Mouse (Mus musculus) granulocyte monocyte progenitor cell, adult 5-6 weeks (primary cell): ENCODE measurements at regions not wholly inside any gene's neighbourhood (a gene's known extent, or its start where the extent isn't known, plus 50 kb on each side); places are given as distances from the start of the nearest gene placed in this dataset.
"Not testable (repeated sequence)": the region's sequence is repeated elsewhere in the genome, so short reads cannot be mapped to it uniquely, and the experiment has no call there.

ENCODE experiments used
- ATAC-seq: replicated peaks from 2 replicates; pipeline ENCODE4 v1.8.0; 2016; ENCODE audit warnings: mild to moderate bottlenecking, moderate TSS enrichment, inconsistent platforms; ENCODE audit not compliant: poor library complexity, severe bottlenecking

DNA sequence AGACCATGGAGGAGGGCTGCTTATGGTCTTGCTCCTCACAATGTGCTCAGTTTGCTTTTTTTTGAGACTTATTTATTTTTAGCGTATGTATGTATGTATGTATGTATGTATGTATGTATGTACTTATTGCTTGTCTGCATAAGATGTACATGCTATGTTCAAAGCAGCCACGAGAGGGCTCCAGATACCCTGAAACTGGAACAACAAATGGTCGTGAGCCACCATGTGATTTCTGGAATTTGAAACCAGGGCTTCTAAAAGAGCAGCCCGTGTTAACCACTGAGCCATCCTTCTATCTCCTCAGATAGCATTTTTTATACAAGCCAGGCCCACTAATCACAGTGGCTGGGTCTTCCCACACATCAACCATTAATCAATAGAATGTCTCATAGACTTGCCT, 611.2 kb downstream of the 5730507C01Rik start:
- no peak for ATAC-seq

DNA sequence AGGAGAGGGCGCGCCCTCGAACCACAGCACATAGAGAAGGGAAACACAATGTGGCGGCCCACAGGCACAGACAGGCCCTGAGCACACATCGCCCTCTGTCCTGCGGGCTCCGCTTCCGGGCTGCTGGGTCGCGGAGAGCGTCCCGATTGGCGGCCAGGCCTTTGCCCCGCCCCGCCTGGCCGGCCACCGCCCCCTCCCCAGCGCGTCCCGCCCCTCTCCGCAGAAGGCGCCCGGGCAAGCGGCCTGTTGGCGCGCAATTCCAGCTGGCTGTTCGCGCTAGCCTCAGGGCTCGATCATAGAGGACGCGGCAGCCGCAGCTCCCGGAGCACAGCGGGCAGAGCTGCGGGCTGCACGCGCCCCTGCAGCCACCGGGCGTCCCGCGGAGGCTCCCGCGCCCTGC, 661.3 kb downstream of the 5730507C01Rik start:
- 0 out of 2 replicates have a peak, but pooled peaks have one; percentile 33 for ATAC-seq

DNA sequence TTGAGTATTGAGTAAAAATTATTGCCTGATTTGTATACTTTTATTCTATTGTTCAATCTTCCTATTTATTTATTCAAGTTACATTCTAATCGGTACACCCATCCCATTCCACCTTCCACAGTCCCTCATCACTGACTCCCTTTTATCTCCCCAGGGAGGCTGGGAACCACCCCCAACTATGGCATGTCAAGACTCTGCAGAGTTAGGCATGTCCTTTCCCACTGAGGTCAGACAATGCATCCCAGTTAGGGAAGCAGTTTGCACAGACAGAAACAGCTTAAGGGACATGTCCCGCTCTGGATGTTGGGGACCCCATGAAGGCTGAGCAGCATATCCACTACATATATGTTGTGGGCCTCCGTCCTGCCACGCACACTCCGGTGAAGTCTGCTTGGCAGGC, 678.1 kb downstream of the 5730507C01Rik start:
- no peak for ATAC-seq

- ATAC-seq: not testable (repeated sequence)
Observed at GRCm38 (mm10) chr12:19193041-19193440, 678.7 kb downstream of the 5730507C01Rik start.

DNA sequence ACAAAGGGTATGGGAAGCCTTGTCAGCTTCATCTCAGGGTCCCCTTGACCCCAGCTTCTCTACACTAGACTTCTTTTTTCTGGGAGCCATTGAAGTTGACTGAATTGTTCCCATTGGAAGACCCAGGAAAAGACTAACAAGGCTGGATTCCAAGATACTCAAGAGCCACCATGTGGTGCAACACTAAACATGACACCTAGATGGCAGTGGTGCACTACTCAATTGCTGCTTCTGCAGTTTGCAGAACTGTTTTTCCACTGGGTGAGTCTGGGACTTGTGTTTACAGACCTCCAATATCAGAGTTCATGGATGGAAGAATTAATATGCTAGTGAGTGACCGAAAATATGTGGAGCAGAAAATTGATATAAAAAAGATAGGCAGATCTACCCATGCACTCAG, 709.7 kb downstream of the 5730507C01Rik start:
- not testable (repeated sequence) for ATAC-seq

GRCm38 (mm10) chr12:19246731-19247130, 707.6 kb upstream of the Gm21863 start:
- not testable (repeated sequence) for ATAC-seq

GRCm38 (mm10) chr12:19288271-19288890, 665.9 kb upstream of the Gm21863 start:
- ATAC-seq: peak; percentile 37; the same call in 1 of the 2 replicates

GRCm38 (mm10) chr12:19289038-19289437, 665.3 kb upstream of the Gm21863 start:
- not testable (repeated sequence) for ATAC-seq

- not testable (repeated sequence) for ATAC-seq
Observed at GRCm38 (mm10) chr12:19292068-19292770, 662.1 kb upstream of the Gm21863 start.
